Mouse (Mus musculus) macrophage (primary cell): Measurements from ENCODE around the gene Wdr4. TPM values are rescaled to one million over a fixed set of nuclear protein-coding genes. Genes with fewer than 3 reads are reported as not detected.
"Not testable (repeated sequence)": the region's sequence is repeated elsewhere in the genome, so short reads cannot be mapped to it uniquely, and the experiment has no call there.

Experiments
- H3K27ac ChIP-seq: fragments of 350-480 bp; formaldehyde crosslinking; 2 replicates; pipeline ENCODE4 v1.9.0; 2021
- H3K36me3 ChIP-seq: fragments of 350-480 bp; formaldehyde crosslinking; 2 replicates; pipeline ENCODE4 v1.9.0; 2021; ENCODE audit errors: inconsistent target
- H3K4me3 ChIP-seq: fragments of 350-480 bp; formaldehyde crosslinking; 2 replicates; pipeline ENCODE4 v1.9.0; 2021; ENCODE audit errors: inconsistent target
- H3K79me2 ChIP-seq: fragments of 350-480 bp; formaldehyde crosslinking; 2 replicates; pipeline ENCODE4 v1.9.0; 2021; ENCODE audit errors: inconsistent target
- WGBS: methylation state at CpG from one replicate; pipeline ENCODE4 v1.1.7; 2026; ENCODE audit warnings: inconsistent platforms; ENCODE audit not compliant: missing documents; 5-methylcytosine and 5-hydroxymethylcytosine counted together
- polyA plus RNA-seq: library from polyadenylated mRNA; stranded (reverse); fragments of 250-400 nt; gene quantifications from 3 replicates; pipeline ENCODE4 v1.2.4, GENCODE M21; 2018; ENCODE audit warnings: inconsistent platforms

Gene Wdr4
- polyA plus RNA-seq, 1 experiment from 2014 or later = 4.1 TPM

DNA sequence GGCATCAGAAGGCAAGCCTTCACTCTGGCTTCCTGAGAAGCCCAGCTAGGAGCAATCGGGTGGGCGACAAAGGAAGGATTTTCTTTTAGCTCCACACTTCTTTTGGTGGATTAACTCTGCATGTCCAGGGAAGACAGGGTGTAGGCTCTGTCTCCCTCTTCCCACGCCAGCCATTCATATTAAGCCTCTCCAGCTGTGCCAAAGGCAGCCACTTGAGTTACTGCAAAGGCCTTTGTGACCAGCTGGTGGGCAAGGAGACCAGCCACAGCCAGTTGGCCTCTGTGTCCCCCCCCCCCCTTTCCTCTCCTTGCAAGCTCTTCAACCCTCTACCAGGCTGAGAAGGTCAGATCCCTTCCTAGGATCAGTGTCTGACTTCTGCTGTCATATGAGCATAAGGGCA is 28.2 kb upstream of the Wdr4 start:
- H3K27ac ChIP-seq = no peak overlapping the region
- WGBS = 90% methylated on average over 3 of the region's 3 CpGs
- no peaks in the 10 kb centered on the region for H3K79me2 ChIP-seq

DNA sequence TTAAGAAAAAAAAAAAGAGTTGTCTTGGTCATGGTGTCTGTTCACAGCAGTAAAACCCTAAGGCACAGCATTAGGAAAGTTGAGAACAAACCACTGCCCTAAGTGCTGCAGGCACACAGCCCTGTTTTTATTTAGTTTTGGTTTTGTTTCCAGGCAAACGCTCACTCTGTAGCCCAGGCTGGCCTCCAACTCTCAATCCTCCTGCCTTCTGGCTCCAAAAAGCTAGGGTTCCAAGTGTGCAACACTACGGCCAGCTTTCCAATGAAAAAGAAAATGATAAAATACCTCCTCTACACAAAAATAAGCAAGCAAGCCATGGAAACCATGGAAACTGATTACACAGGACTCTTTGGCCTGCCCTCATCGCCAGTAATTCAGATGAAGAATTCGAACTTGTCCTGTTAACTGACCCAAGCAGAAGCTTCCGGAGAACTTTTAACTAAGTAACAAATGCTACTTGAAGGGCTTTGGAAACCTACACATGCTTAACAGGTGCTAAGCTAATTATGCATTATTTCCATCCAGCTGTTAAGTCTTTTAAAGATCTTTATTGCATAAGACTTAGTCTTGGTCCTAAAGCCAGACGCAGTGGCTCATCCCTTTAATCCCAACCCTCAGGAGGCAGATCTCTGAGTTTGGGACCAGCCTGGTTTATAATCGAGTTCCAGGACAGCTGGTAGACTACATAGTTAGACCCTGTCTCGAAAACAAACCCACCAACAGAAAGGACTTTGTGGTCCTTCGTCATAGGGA is 26.8 kb upstream of the Wdr4 start:
- H3K36me3 ChIP-seq = no peaks in the 10 kb centered on the region
- H3K4me3 ChIP-seq = no peak overlapping the region
- no peak overlapping the region for H3K27ac ChIP-seq
- WGBS = 90% methylated on average over 9 of the region's 9 CpGs
- no peaks in the 10 kb centered on the region for H3K79me2 ChIP-seq

More for the DNA sequence above, 28.2 kb upstream of the Wdr4 start:
- Histone ChIP-seq H3K4me3 (no peak overlapping the region), H3K36me3 (no peaks in the 10 kb centered on the region)

DNA sequence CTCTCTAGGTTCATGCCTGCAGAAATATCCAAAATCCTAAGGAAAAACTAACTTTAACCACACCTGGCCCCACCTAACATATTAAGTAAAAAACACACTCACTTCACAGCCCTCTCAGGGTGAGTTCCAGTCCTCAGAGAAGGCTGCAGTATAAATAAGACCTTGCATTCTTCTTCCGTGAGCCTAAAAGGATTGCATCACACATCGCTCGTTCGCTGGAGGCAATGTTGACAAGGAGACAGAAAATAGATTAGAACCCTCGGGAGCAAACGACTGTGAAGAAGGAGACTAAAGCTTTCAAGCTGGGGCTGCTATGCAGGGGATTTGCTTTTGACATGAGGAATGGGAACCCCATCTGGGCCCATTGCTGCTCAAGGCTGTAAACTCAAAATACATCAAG is 23.8 kb upstream of the Wdr4 start:
- H3K36me3 ChIP-seq = no peaks in the 10 kb centered on the region
- H3K79me2 ChIP-seq = no peaks in the 10 kb centered on the region
- no peak overlapping the region for H3K27ac ChIP-seq
- H3K4me3 ChIP-seq = no peak overlapping the region
- 53% methylated on average over 6 of the region's 6 CpGs for WGBS

DNA sequence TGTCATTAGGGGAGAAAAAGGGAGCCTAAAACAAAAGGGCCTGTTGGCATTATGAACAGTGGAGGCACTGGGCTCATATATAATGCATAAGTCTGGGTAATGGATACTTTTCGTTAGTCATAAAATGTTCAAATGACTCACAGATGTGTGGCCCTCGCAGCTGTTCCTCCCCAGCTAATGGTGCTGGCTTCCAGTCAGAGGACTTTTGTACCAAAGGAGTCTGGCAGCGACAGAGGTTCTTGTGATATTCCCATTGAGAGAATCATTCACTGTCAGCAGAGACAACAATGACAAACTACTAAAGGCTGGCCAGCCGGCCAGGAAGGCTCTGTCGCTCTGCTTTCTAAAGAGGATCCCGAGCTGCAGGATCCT is 21.7 kb upstream of the Wdr4 start:
- no peak overlapping the region for H3K4me3 ChIP-seq
- H3K36me3 ChIP-seq = no peaks in the 10 kb centered on the region
- no peak overlapping the region for H3K27ac ChIP-seq
- WGBS = 97% methylated on average over 6 of the region's 6 CpGs
- no peaks in the 10 kb centered on the region for H3K79me2 ChIP-seq

DNA sequence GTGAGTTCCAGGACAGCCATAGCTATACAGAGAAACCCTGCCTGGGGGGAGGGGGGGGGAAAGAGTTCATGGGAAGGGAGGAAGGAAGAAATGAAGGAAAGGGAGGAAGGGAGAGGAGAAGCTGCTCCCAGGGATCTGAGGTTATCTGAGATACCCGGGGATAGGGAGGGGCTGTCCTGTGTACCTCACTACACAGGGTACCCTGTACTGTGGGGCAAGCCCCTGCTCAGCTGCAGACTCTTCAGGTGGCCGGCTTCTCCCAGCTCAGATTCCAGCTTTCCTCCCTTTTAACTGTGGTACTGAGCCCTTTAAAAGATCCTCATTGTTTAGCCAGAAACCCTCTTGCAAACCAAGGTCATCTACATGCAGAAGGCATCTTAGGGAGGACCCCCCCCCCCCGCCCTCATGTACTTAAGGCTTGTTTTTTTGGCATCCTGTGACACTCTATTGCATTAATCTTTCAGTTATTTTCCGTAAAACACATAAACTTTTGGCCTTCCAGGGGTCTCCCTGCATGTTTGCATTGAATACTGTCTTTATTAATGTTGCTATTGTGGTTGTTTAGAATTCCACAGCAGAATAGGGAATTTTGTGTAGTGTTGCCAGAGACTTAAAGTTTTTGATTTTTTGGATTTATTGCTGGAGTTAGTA is 21.2 kb upstream of the Wdr4 start:
- Histone ChIP-seq H3K27ac (no peak overlapping the region), H3K4me3 (no peak overlapping the region), H3K36me3 (no peaks in the 10 kb centered on the region), H3K79me2 (no peaks in the 10 kb centered on the region)
- 92% methylated on average over 4 of the region's 4 CpGs for WGBS

DNA sequence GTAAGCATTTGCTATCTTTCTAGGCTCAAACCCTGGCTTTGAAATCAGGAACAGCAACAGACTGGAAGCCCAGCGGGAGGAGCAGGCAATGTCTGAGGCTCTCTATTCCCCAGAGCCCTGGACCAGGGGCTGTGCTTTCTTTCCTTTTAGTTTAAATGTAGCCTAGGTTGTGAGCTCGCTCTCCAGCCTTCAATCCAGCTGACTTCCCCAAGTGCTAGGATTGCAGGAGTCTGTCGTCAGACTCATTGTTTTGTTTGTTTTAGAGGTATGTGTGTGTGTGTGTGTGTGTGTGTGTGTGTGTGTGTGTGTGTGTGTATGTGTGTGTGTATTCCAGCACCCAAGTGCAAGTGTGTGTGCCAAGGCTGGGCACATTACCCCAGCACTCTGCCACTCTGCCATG is 20.3 kb upstream of the Wdr4 start:
- H3K79me2 ChIP-seq = no peaks in the 10 kb centered on the region
- H3K4me3 ChIP-seq = no peak overlapping the region
- H3K36me3 ChIP-seq = no peaks in the 10 kb centered on the region
- WGBS = 58% methylated on average over 3 of the region's 3 CpGs
- H3K27ac ChIP-seq = no peak overlapping the region

DNA sequence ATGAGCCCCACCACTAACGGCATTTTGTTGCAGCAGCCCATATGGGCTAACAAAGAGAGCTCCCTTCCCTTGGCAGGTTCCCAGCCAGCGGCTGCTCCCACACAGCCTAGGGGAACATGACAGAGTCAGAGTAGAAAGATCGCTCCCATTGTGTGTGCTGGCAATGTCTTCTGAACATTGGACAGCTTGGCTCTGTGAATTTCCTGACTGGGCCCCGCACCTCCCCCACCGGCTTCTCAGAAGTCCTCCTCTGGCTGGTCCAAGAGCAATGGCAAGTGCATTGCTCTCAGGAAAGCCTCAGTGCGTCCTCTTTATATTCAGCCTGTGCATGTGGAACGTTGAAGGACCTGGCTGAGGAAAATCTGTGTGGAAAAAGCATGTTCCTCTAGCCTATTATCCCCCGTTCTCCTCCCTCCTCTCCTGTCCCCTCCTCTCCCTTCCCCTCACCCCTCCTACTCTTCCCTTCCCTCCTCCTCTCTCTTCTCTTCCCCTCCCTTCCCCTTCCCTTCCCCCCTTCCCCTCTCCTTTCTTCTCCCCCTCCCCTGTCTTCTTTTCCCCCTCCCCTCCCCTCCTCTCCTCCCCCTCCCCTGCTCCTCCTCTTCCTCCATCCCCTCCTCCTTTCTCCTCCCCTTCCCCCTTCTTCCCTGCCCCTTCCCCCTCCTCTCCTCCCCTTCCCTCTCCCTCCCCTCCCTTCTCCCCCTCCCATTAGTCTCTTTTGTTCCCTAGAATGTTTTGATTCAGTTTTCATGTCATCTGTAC is 16.3 kb upstream of the Wdr4 start:
- H3K36me3 ChIP-seq = peaks cover 9% of the 10 kb centered on the region; the same call in 1 of the 2 replicates
- H3K27ac ChIP-seq = no peak overlapping the region
- H3K79me2 ChIP-seq = no peaks in the 10 kb centered on the region
- WGBS = 47% methylated on average over 8 of the region's 8 CpGs
- H3K4me3 ChIP-seq = no peak overlapping the region

DNA sequence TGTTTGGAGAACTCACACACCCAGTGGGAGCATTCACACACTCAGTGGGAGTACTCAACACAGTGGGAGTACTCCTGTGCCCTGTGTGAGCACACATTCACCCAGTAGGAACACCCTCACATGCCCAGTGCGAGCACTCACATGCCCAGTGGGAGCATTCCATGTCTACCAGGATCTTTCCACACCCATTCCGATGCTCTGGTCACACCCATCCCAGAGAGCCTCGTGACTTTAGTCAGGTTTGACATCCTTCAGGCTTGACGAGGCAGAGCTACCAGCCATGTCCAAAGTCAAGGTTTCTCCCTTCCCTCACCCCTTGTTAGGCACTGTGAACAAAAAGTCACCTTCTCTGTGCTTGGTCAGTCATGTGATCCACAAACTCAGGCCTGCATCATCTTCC is 15.6 kb upstream of the Wdr4 start:
- Histone ChIP-seq H3K4me3 (no peak overlapping the region), H3K36me3 (peaks cover 16% of the 10 kb centered on the region; the same call in 1 of the 2 replicates), H3K79me2 (no peaks in the 10 kb centered on the region), H3K27ac (no peak overlapping the region)
- 93% methylated on average over 4 of the region's 4 CpGs for WGBS

DNA sequence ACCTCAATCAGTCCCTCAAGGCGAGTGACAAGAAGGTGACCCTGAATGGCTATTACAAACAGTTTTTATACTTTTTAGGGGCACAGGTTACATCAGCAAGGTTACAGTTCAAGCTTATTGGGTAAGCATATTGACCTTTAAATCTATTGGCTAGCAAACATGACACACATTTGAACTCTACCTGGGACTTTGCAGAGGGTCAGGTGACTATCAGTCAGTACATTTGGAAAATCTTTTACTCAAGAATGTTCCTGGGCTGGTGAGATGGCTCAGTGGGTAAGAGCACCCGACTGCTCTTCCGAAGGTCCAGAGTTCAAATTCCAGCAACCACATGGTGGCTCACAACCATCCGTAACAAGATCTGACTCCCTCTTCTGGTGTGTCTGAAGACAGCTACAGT is 12.6 kb upstream of the Wdr4 start:
- H3K4me3 ChIP-seq, H3K27ac ChIP-seq, H3K79me2 ChIP-seq: not testable (repeated sequence)
- WGBS = 88% methylated on average over 1 of the region's 4 CpGs
- peaks cover 39% of the 10 kb centered on the region for H3K36me3 ChIP-seq

DNA sequence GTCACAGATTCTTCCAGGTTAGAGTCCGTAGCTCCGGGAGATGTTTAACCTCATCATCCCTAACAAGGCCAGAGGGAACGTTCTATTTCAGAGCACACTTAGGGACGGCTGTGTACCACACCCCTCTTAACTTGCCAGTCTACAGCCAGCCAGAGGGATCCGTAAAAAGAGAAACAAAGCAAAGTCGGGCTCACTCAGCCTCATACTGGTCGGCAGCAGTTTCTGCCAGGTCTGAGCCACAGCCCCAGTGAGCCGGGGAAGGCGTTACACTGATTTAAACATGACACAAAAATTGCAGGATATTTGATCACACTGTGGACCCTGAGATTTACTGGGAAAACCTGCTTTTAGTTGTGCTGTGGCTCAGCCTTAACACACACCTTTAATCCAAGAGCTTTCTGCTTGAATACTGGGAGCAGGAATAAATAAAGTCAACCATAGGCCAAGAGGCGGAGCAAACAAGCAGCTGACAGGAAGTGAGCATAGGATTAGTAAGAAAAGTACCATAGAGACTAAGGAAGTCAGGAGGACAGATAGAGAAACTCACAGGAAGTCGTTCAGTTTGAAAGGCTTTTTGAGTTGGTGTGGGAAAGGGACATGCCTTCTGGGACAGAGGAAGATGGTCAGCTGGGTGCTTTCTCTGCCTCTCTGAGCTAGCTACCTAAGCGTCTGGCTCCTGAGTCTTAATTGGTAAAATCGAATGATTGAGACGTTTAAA is 11.8 kb upstream of the Wdr4 start:
- 94% methylated on average over 14 of the region's 14 CpGs for WGBS
- no peak overlapping the region for H3K4me3 ChIP-seq
- H3K27ac ChIP-seq = no peak overlapping the region
- H3K36me3 ChIP-seq = peaks cover 46% of the 10 kb centered on the region
- H3K79me2 ChIP-seq = no peaks in the 10 kb centered on the region; the same call in 1 of the 2 replicates

DNA sequence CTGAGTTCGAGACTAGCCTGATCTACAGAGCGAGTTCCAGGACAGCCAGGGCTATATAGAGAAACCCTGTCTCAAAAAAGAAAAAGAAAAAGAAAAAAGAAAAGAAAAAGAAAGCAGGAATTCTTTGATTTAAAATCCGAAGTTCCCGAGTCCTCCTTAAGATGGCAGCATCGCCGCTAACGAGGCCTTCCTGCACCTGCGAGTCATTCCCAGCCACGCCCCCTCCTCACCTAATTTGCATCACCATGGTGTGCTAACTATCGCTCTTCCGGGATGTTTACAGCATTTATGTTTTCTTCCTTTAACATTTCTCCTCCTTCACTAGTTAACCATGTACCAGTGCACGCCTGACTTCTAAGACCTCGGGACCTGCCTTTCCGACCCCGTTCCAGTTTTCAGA is 9.5 kb upstream of the Wdr4 start:
- Histone ChIP-seq H3K4me3 (no peak overlapping the region), H3K36me3 (peaks cover 47% of the 10 kb centered on the region), H3K79me2 (peaks cover 17% of the 10 kb centered on the region), H3K27ac (no peak overlapping the region)
- 66% methylated on average over 15 of the region's 15 CpGs for WGBS

DNA sequence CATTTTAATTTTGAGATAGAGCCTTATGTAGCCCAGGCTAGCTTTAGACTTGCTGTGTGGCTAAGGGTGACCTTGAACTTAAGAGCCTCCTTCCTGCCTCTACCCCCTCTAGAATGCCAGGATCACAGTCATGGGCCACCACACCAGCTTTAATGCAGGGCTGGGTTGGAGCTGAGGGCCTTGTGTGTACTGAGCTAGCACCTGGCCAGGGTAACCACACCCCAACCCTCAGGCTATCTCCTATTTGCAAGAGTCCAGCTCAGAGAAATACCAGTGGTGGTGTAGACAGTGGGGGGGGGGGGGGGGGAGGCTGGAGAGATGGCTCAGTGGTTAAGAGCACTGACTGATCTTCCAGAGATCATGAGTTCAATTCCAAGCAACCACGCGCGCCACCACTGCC is 6.0 kb upstream of the Wdr4 start:
- Histone ChIP-seq H3K4me3 (no peak overlapping the region), H3K36me3 (peaks cover 46% of the 10 kb centered on the region), H3K79me2 (peaks cover 52% of the 10 kb centered on the region), H3K27ac (no peak overlapping the region)
- 100% methylated on average over 3 of the region's 3 CpGs for WGBS

DNA sequence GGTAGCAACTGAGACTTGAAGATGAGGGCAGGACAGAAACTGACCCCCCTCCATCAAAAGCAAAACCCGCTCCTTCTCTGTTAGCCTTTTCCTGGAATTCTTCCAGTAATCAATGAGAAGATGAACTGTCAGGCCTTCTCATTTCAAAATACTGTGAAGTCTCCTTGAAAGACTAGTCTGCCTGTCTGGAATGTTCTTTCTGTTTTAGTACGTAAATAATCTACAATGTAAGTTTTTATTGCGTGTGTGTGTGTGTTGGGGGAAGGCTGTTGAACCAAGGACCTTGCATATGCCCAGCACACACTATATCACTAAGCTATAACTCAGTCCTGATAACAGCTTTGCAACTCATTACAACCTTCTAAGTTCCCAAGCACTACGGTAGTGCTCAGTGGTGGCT is 5.3 kb upstream of the Wdr4 start:
- 98% methylated on average over 4 of the region's 4 CpGs for WGBS
- peaks cover 59% of the 10 kb centered on the region for H3K79me2 ChIP-seq
- H3K4me3 ChIP-seq = no peak overlapping the region
- H3K27ac ChIP-seq = no peak overlapping the region
- H3K36me3 ChIP-seq = peaks cover 39% of the 10 kb centered on the region

DNA sequence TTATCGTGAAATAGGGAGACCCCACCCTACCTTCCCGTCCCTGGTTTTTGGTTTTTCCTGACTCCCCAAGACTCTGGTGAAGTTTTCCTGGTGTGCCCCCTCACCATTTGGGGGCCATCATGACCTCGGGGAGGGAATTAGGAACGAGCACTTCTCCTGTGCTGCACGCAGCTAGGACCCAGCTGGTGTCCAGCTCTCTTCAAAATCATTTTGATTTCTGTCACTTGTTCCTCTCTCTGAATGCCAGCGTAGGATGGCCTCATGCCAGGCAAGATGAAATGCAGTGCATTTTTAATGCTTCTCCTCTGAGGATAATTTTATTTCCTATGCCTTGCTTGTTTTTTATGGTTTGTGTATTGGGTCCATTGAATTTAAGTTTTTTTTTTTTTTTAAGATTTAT is 2.2 kb upstream of the Wdr4 start:
- Histone ChIP-seq H3K4me3 (no peak overlapping the region), H3K36me3 (peaks cover 15% of the 10 kb centered on the region), H3K79me2 (peaks cover 60% of the 10 kb centered on the region), H3K27ac (no peak overlapping the region)
- 93% methylated on average over 6 of the region's 6 CpGs for WGBS
